9 mouse cellular contexts compared by ENCODE assay signal in the genomic region with DNA sequence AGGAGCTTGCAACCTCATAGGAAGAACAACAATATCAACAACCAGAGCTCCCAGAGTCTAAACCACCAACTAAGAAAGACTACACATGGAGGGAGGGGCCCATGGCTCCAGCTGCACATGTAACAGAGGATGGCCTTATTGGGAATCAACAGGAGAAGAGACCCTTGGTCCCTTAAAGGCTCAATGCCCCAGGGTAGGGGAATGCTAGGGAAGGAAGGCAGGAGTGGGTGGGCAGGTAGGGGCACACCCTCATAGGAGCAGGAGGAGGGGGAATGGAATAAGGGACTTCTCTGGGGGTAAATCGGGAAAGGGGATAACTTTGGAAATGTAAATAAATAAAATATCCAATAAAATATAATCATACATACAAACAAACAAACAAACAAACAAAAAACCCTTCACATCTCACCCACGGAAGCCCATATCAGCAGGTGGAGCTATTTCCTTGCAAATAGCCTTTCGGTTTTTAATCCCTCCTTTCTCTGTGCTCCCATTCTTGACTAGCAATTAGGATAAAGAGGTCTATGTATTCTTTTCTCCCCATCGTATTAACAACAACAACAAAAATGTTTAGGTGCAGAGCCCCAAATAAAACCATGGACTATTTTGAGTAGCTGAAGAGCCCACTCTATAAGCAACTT. TPM values are rescaled to one million over a fixed set of nuclear protein-coding genes. Genes with fewer than 3 reads are reported as not detected.
A peak's percentile ranks its signal among the peaks of the same experiment; 100 is the strongest.
DNase-seq lines count a peak whose midpoint lies in the region; ATAC-seq and TF ChIP-seq lines count a peak whose summit lies in the region.
"Had no signal": no experiment of that assay in that cellular context is flagged by ENCODE, and none has a peak within 500 bp of the region (broad histone marks: within the 10 kb centered on the region; RNA-seq: fewer than 3 reads in every experiment).

No protein-coding gene starts in this region.

- peak; percentile 63 for DNase-seq in heart, adult 8-10 months (ENCODE audit: low spot score)
- DNase-seq in CH12.LX (ENCODE audit: extremely low read depth): no peak
- peak; percentile 27 for DNase-seq in embryo, embryonic 10 days (ENCODE audit: low spot score)
- no peak for DNase-seq in yolk sac, embryonic 10.5 days (ENCODE audit: low spot score)
- no peak for DNase-seq in gastrocnemius, postnatal 14 days

- H3K9me3 ChIP-seq in heart, embryonic 11.5 days (replicated peaks; ENCODE audit: control insufficient read depth, low read length): no peaks in the 10 kb centered on the region; the same call in 1 of the 2 replicates
- no peaks in the 10 kb centered on the region for H3K9me3 ChIP-seq in CH12.LX (replicated peaks; ENCODE audit: low read length)
- H3K9me3 ChIP-seq in intestine, embryonic 15.5 days: no peaks in the 10 kb centered on the region

- H3K79me2 ChIP-seq in CH12.LX (replicated peaks; ENCODE audit: control insufficient read depth, extremely low read depth, insufficient read depth, poor library complexity, severe bottlenecking): no peaks in the 10 kb centered on the region; the same call in 1 of the 2 replicates
- H3K79me2 ChIP-seq in myocyte (ENCODE audit: control insufficient read depth, insufficient read depth): no peaks in the 10 kb centered on the region

- no peak overlapping the region for H3K4me2 ChIP-seq in heart, embryonic 11.5 days
- peak overlapping the region; percentile 58; the same call in 1 of the 2 replicates for H3K4me2 ChIP-seq in CH12.LX (ENCODE audit: insufficient read depth, low read depth, poor library complexity, severe bottlenecking)
- no peak overlapping the region for H3K4me2 ChIP-seq in intestine, embryonic 15.5 days (replicated peaks)
- H3K4me2 ChIP-seq in myocyte (ENCODE audit: low read depth): peak overlapping the region; percentile 54
- H3K4me2 ChIP-seq: heart, embryonic 13.5 days had no signal

- no peak for ATAC-seq in heart, embryonic 11.5 days (replicated peaks; ENCODE audit: insufficient number of reproducible peaks, low FRiP score, low TSS enrichment)
- peak; percentile 45 for ATAC-seq in intestine, embryonic 15.5 days

- TF ChIP-seq EP300 in CH12.LX (IDR thresholded peaks at IDR 0.05; ENCODE audit: low read length): no peak

- intact Hi-C loops in gastrocnemius, postnatal 14 days (cut with DNase I; ENCODE audit: low total_unique reads): loop anchor here (10.0 kb wide), 1 partner anchor 189 kb away; no protein-coding TSS in a partner anchor

- WGBS in heart, embryonic 11.5 days (ENCODE audit: insufficient replicate concordance): 58% methylated on average over 4 of the region's 4 CpGs
- 63% methylated on average over 4 of the region's 4 CpGs for WGBS in intestine, embryonic 15.5 days

- no peaks in the 10 kb centered on the region for H3K36me3 ChIP-seq in heart, embryonic 11.5 days (ENCODE audit: control insufficient read depth, insufficient read depth, low read length)
- no peaks in the 10 kb centered on the region for H3K36me3 ChIP-seq in CH12.LX (replicated peaks in 1 of 2; ENCODE audit: control insufficient read depth in 1 of 2, insufficient read depth in 1 of 2, low read length in 1 of 2)
- no peaks in the 10 kb centered on the region for H3K36me3 ChIP-seq in intestine, embryonic 15.5 days
- H3K36me3 ChIP-seq in myocyte (ENCODE audit: control insufficient read depth, insufficient read depth): no peaks in the 10 kb centered on the region
- H3K36me3 ChIP-seq: heart, embryonic 13.5 days had no signal

- dilution Hi-C loops in CH12.LX (cut with MboI; ENCODE audit: extremely low pct_ligation_motif_present, extremely low pct_unique_long_range_greater_than_20kb, low sequenced_read_pairs): no loop called here

- H3K27ac ChIP-seq in heart, embryonic 11.5 days (ENCODE audit: low read depth, low read length): no peak overlapping the region
- no peak overlapping the region for H3K27ac ChIP-seq in CH12.LX (ENCODE audit: insufficient read depth, low read depth)
- H3K27ac ChIP-seq in intestine, embryonic 15.5 days: no peak overlapping the region
- H3K27ac ChIP-seq: heart, embryonic 13.5 days had no signal

- TF ChIP-seq CTCF in CH12.LX (conservative IDR thresholded peaks at IDR 0.05 in 1 of 2, IDR thresholded peaks at IDR 0.05 in 1 of 2; ENCODE audit: low read depth in 2 of 2, low read length in 2 of 2): peak in 1 of 2 experiments; percentile 63; a peak in 2 of 4 replicates

- H3K4me3 ChIP-seq in heart, embryonic 11.5 days (ENCODE audit: low read depth, low read length): no peak overlapping the region
- H3K4me3 ChIP-seq in CH12.LX (replicated peaks in 1 of 3; ENCODE audit: low read depth in 2 of 3, low read length in 2 of 3, poor library complexity in 1 of 3): no peak overlapping the region
- H3K4me3 ChIP-seq in intestine, embryonic 15.5 days (replicated peaks): no peak overlapping the region
- no peak overlapping the region for H3K4me3 ChIP-seq in myocyte
- H3K4me3 ChIP-seq: heart, embryonic 13.5 days had no signal

- no peaks in the 10 kb centered on the region for H3K27me3 ChIP-seq in heart, embryonic 11.5 days (ENCODE audit: control insufficient read depth, insufficient read depth, low read length)
- no peaks in the 10 kb centered on the region for H3K27me3 ChIP-seq in CH12.LX (replicated peaks)
- no peaks in the 10 kb centered on the region for H3K27me3 ChIP-seq in intestine, embryonic 15.5 days (replicated peaks)
- no peaks in the 10 kb centered on the region for H3K27me3 ChIP-seq in myocyte (ENCODE audit: control insufficient read depth, insufficient read depth, insufficient read length)
- H3K27me3 ChIP-seq: heart, embryonic 13.5 days had no signal

- no peak overlapping the region for H3K9ac ChIP-seq in heart, embryonic 11.5 days (ENCODE audit: low read depth, low read length)
- H3K9ac ChIP-seq in CH12.LX (ENCODE audit: insufficient read depth, low read depth): no peak overlapping the region
- no peak overlapping the region for H3K9ac ChIP-seq in intestine, embryonic 15.5 days
- H3K9ac ChIP-seq: heart, embryonic 13.5 days had no signal

- H3ac ChIP-seq in myocyte (ENCODE audit: control insufficient read depth, insufficient read length): no peak overlapping the region

- TF ChIP-seq RAD21 in CH12.LX (IDR thresholded peaks at IDR 0.05; ENCODE audit: low read depth, low read length): peak; percentile 67

- H3K4me1 ChIP-seq in heart, embryonic 11.5 days (ENCODE audit: control insufficient read depth, insufficient read depth, low read length): no peaks in the 10 kb centered on the region
- H3K4me1 ChIP-seq in CH12.LX (ENCODE audit: control insufficient read depth in 1 of 2, insufficient read depth in 2 of 2): peaks cover 0 to 9% of the 10 kb centered on the region in 2 experiments; a peak in 2 of 4 replicates
- H3K4me1 ChIP-seq in intestine, embryonic 15.5 days (replicated peaks): no peaks in the 10 kb centered on the region

- in situ Hi-C loops in CH12.LX (cut with MboI; ENCODE audit: low pct_ligation_motif_present, low pct_unique_long_range_greater_than_20kb, low sequenced_read_pairs): loop anchor here (10.0 kb wide), 2 partner anchors 269 to 419 kb away; no protein-coding TSS in a partner anchor

- TF ChIP-seq POLR2A in CH12.LX (IDR thresholded peaks at IDR 0.05; ENCODE audit: low read depth, low read length) (no peak), myocyte (IDR thresholded peaks at IDR 0.05; ENCODE audit: insufficient read length, low read depth) (no peak)

TF ChIP-seq in CH12.LX, 34 proteins besides CTCF, POLR2A, EP300 and RAD21:
- TF ChIP-seq ETS1 (conservative IDR thresholded peaks at IDR 0.05; ENCODE audit: low read depth, low read length) (no peak), SMC3 (IDR thresholded peaks at IDR 0.05; ENCODE audit: low read depth, low read length) (peak; percentile 60), KAT2A (IDR thresholded peaks at IDR 0.05; ENCODE audit: insufficient replicate concordance, low read length) (no peak), MXI1 (IDR thresholded peaks at IDR 0.05; ENCODE audit: low read depth, low read length) (no peak), RCOR1 (conservative IDR thresholded peaks at IDR 0.05; ENCODE audit: low read depth, low read length) (no peak), IRF4 (IDR thresholded peaks at IDR 0.05; ENCODE audit: low read depth, low read length) (no peak), ZC3H11A (IDR thresholded peaks at IDR 0.05; ENCODE audit: low read depth, low read length) (peak; percentile 29; the same call in 1 of the 2 replicates)

TF ChIP-seq in myocyte, 11 proteins besides CTCF, POLR2A, EP300 and RAD21:
- TF ChIP-seq TCF3 (IDR thresholded peaks at IDR 0.05; ENCODE audit: insufficient read length, low read depth) (no peak), TCF12 (IDR thresholded peaks at IDR 0.05; ENCODE audit: insufficient read depth, poor library complexity, severe bottlenecking) (no peak), USF1 (IDR thresholded peaks at IDR 0.05; ENCODE audit: low read depth) (no peak), REST (IDR thresholded peaks at IDR 0.05; ENCODE audit: insufficient read depth, insufficient read length) (no peak), SRF (IDR thresholded peaks at IDR 0.05; ENCODE audit: control insufficient read depth, insufficient read length, low read depth) (no peak), CEBPB (IDR thresholded peaks at IDR 0.05; ENCODE audit: insufficient read depth, poor library complexity, severe bottlenecking) (no peak), MAX (IDR thresholded peaks at IDR 0.05; ENCODE audit: low read depth) (no peak), POLR2AphosphoS2 (IDR thresholded peaks at IDR 0.05; ENCODE audit: insufficient read length, low read depth) (no peak), MYOG (IDR thresholded peaks at IDR 0.05; ENCODE audit: control insufficient read depth in 1 of 3, insufficient read depth in 1 of 3, insufficient read length in 2 of 3, low read depth in 2 of 3) (no peak), E2F4 (IDR thresholded peaks at IDR 0.05; ENCODE audit: insufficient read depth) (no peak), MYOD1 (IDR thresholded peaks at IDR 0.05; ENCODE audit: control insufficient read depth in 1 of 3, insufficient read length in 2 of 3, low read depth in 2 of 3) (no peak)

RNA-seq across cellular contexts. Expression of gene Tmx1, which starts 42.5 kb away (rescaled TPM):
- total RNA-seq in heart, adult 8-10 months (2022): 10 to 100 TPM; 25.4 to 35.4 (median 30.8) TPM
- polyA plus RNA-seq in heart, embryonic 11.5 days (2014; fragmentation: Nextera tagmentation; extraction: Ambion mirVana): 62.8 and 87.0 TPM in 2 replicates
- total RNA-seq in CH12.LX (2012; rRNA removed) (60.3 and 68.2 TPM in 2 replicates), CH12.LX (2014; rRNA removed) (132 and 162 TPM in 2 replicates)
- polyA plus RNA-seq in CH12.LX (2012; ENCODE audit: insufficient read length, low read depth) (113 and 123 TPM in 2 replicates), myocyte (2012; fragmentation: generic; extraction: Trizol) (11.7 TPM)
- 104 and 111 TPM in 2 replicates for polyA plus RNA-seq in intestine, embryonic 15.5 days (2015; fragmentation: Nextera tagmentation; extraction: Ambion mirVana)
- total RNA-seq in gastrocnemius, postnatal 14 days (2021): 1 to 10 TPM; 9.9 to 10.0 TPM

Comparison
In these comparisons a context has a peak if more than half of its experiments do, and no peak if none do; other contexts are left out.
1. DNase-seq: peak in heart, adult 8-10 months (single experiment) and embryo, embryonic 10 days (single experiment); none in CH12.LX (single experiment), yolk sac, embryonic 10.5 days (single experiment) and gastrocnemius, postnatal 14 days (single experiment).
2. H3K4me2 ChIP-seq: peak in CH12.LX (single experiment) and myocyte (single experiment); none in heart, embryonic 11.5 days (single experiment) and intestine, embryonic 15.5 days (single experiment).